Mouse (Mus musculus) frontal cortex, adult (tissue): ENCODE data around the gene Celf3.
A peak's percentile ranks its signal among the peaks of the same experiment; 100 is the strongest.

Experiments
- ATAC-seq: cut with Nextera tagmentation; 2 replicates; pipeline ENCODE4 v1.9.2; 2017; ENCODE audit warnings: mild to moderate bottlenecking, moderate library complexity, mixed read lengths; ENCODE audit not compliant: low TSS enrichment

The Celf3 gene

GRCm38 (mm10) chr3:94477981-94478422 lies at the start of gene Celf3:
Gene Celf3 (plus strand): TSS chr3:94478295.
- peak; percentile 58 for ATAC-seq

- ATAC-seq, result no peak
Measured at GRCm38 (mm10) chr3:94430980-94431379, 47.1 kb upstream of the Celf3 start.

GRCm38 (mm10) chr3:94434305-94434704 lies 43.8 kb upstream of the Celf3 start:
- ATAC-seq, result no peak

- ATAC-seq, result no peak
Measured at GRCm38 (mm10) chr3:94436420-94436819, 41.7 kb upstream of the Celf3 start.

- peak; percentile 56; the same call in 1 of the 2 replicates for ATAC-seq
Measured at GRCm38 (mm10) chr3:94441182-94441581, 36.9 kb upstream of the Celf3 start.

- ATAC-seq, result peak; percentile 96
Measured at GRCm38 (mm10) chr3:94442951-94443596, 35.0 kb upstream of the Celf3 start, which contains the start of gene Mrpl9. Gene Mrpl9 (plus strand): TSS chr3:94443318.

GRCm38 (mm10) chr3:94443597-94443964 lies 34.5 kb upstream of the Celf3 start, which contains the start of gene Oaz3:
Gene Oaz3 (minus strand): TSS chr3:94443915.
- peak; percentile 39 for ATAC-seq

GRCm38 (mm10) chr3:94449377-94449776 lies 28.7 kb upstream of the Celf3 start:
- no peak for ATAC-seq

- ATAC-seq, result peak; percentile 92
Measured at GRCm38 (mm10) chr3:94456529-94457000, 21.5 kb upstream of the Celf3 start.

GRCm38 (mm10) chr3:94457055-94457454 lies 21.0 kb upstream of the Celf3 start:
- peak; percentile 29; the same call in 1 of the 2 replicates for ATAC-seq

- ATAC-seq, result no peak
Measured at GRCm38 (mm10) chr3:94459834-94460233, 18.3 kb upstream of the Celf3 start.

- no peak for ATAC-seq
Measured at GRCm38 (mm10) chr3:94463926-94464578, 14.0 kb upstream of the Celf3 start.

GRCm38 (mm10) chr3:94465632-94466430 lies 12.3 kb upstream of the Celf3 start:
- ATAC-seq, result peak; percentile 86

- ATAC-seq, result no peak
Measured at GRCm38 (mm10) chr3:94468931-94469330, 9.2 kb upstream of the Celf3 start.

GRCm38 (mm10) chr3:94472447-94473114 lies 5.5 kb upstream of the Celf3 start:
- peak; percentile 26 for ATAC-seq

- peak; percentile 21; the same call in 1 of the 2 replicates for ATAC-seq
Measured at GRCm38 (mm10) chr3:94473115-94473505, 5.0 kb upstream of the Celf3 start.

- ATAC-seq, result no peak
Measured at GRCm38 (mm10) chr3:94473567-94474232, 4.4 kb upstream of the Celf3 start.

GRCm38 (mm10) chr3:94476301-94477035 lies 1.6 kb upstream of the Celf3 start:
- ATAC-seq, result no peak

GRCm38 (mm10) chr3:94477444-94477843 lies 651 bp upstream of the Celf3 start:
- ATAC-seq, result peak; percentile 62

GRCm38 (mm10) chr3:94478591-94479169 lies 585 bp downstream of the Celf3 start:
- ATAC-seq, result no peak
